Mouse (Mus musculus) brain, adult 2 months (tissue): ENCODE measurements around the gene Cercam.
"Not testable (repeated sequence)": the region's sequence is repeated elsewhere in the genome, so short reads cannot be mapped to it uniquely, and the experiment has no call there.

Experiments
- DNase-seq: peaks from one replicate; pipeline ENCODE4 v3.0.0; 2011; ENCODE audit warnings: low read depth, low spot score

Gene Cercam

DNA sequence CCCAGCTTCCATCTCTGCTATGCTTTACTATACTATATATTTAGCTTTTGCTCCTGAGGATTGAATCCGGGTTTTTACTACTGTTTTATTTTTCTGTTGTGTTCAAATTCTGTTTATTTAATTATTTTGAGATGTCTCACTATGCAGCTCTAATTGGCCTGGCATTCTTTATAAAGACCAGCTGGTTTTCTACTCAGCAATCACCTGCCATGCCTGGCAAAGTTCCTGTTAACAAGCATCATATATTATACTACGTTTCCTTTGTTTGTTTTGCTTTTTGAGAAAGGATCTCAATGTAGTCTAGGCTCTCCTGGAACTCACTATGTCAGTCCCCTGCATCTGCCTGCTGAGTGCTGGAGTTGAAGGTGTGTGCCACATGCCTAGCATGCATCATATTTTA is 28.4 kb downstream of the Cercam start:
- peak; percentile 52 for DNase-seq

DNA sequence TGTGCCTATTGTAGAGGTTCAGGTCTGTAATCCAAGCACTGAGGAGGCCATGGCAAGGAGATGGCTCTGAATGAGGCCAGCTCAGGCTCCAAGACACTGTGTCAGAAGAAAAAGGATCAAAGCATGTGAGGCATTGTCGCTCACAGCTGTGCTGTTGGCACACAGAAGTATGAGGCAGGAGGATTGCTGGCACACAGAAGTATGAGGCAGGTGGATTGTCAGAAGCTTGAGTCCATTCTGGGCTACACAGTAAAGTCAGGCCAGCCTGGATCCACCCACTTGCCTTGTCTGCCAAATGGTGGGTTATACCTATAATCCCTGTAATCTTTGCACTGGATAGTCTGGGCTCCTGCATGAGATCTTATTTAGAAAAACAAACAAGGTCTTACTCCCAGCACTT is 29.1 kb downstream of the Cercam start:
- peak; percentile 55 for DNase-seq

DNA sequence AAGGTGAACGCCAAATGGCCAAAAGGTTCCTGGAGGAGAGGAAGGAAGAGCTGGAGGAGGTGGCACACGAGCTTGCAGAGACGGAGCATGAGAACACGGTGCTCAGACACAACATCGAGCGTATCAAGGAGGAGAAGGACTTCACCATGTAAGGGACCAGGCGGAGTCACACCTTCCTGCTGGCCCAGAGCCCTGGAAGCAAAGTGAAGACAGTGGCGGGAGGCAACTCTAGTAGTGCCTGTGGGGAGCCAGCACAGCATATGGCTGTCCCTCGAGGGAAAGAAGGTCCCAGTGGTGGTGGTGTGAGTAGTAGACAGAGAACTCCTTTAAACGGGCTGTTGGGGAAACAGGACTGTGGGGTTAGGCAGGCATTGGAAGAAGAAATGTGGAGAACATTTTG is 33.2 kb downstream of the Cercam start:
- peak; percentile 31 for DNase-seq

DNA sequence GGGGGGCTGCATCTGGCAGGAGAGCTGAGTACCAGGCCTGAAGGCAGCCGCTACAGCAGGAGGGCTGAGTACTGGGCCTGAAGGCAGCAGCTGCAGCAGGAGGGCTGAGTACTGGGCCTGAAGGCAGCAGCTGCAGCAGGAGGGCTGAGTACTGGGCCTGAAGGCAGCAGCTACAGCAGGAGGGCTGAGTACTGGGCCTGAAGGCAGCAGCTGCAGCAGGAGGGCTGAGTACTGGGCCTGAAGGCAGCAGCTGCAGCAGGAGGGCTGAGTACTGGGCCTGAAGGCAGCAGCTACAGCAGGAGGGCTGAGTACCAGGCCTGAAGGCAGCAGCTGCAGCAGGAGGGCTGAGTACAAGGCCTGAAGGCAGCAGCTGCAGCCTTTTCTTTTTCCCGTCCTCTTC is 39.2 kb downstream of the Cercam start:
- DNase-seq, result not testable (repeated sequence)

- no peak for DNase-seq
These were observed 41.1 kb downstream of the Cercam start for GRCm38 (mm10) chr2:29910042-29910441.

DNA sequence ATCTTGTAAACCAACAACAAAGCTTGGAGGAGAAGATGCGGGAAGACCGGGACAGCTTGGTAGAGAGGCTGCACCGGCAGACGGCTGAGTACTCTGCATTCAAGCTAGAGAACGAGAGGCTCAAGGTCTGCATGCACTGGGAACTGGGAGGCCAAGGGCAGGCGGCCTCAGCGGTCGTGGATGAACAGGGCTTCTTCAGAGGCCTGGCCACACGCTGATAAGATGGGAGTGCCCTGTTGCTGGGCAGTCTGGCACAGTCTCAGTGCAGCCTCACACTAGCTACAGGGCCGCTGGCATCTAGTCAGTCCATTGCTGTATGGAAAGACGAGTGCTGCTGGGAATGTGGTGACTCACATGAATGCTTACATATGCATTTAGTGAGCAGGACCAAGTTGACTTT is 48.7 kb downstream of the Cercam start:
- DNase-seq, result no peak

GRCm38 (mm10) chr2:29922011-29922410 is 53.0 kb downstream of the Cercam start:
- DNase-seq, result peak; percentile 58

GRCm38 (mm10) chr2:29926542-29926941 is 57.6 kb downstream of the Cercam start:
- no peak for DNase-seq

DNA sequence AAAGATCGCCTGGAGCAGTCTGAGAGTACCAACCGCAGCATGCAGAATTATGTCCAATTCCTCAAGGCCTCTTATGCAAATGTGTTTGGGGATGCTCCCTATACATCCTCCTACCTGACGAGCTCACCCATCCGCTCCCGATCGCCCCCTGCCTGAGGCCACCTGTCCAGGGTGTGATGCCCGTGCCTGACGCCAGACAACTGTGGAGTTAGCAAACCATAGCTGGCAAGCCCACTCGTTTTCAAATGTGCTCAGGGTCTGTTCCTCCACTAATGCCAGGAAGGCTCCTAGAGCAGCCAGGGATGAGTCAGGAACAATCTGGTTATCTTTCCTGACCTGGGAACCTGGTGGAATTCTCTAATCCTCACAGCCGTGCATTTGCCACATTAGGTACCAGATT is 61.5 kb downstream of the Cercam start:
- DNase-seq, result peak; percentile 98

DNA sequence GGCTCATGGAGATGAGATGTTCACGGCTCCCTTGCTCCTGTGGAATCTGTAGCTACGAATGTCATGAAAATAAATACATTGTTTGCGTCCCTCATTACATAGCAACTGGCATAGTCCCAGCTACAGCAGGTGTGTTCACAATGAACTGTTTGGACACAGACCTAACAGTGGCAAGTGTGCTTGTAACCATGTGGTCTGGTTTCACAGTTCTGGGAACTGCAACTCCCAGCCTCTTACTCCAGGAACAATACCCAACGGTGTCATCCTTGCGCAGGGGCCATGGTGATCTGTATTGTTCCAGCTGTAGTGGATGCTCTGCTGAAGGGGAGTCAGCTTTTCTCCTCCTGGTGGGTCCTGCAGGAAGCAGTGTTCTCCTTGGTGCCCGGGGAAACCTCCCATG is 62.2 kb downstream of the Cercam start:
- DNase-seq, result peak; percentile 62
